Comparison of ENCODE assay signal across 26 mouse cellular contexts in the genomic region with DNA sequence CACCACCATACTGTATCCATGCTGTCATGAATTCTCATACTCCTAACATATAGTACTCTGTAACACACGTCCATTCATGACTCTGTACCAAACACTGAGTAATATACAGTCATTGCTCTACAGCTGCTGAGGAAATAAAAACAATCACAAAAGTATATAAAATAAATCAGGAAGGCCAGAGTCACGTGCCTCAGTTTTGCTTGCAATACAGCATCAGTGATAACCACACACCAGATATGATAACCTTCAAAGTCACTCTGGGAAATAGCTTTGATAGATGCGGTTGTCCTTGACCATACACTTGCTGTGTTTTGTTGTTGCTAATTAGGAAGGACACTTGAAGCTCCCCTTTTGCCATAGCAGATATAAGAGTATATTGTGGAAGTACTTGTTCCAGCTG. TPM values are rescaled to one million over a fixed set of nuclear protein-coding genes. Genes with fewer than 3 reads are reported as not detected.
"Had no signal": no experiment of that assay in that cellular context is flagged by ENCODE, and none has a peak within 500 bp of the region (broad histone marks: within the 10 kb centered on the region; RNA-seq: fewer than 3 reads in every experiment).

No protein-coding gene starts in this region.

RNA-seq across cellular contexts. Expression of gene Gm7361, which starts 9.2 kb away (rescaled TPM):
- total RNA-seq: heart, postnatal 10 days; heart, postnatal 14 days; heart, postnatal 25 days; heart, postnatal 36 days; heart, postnatal 4 days; hematopoietic stem cell, adult 5-6 weeks; left cerebral cortex, adult 18-20 months had no signal
- polyA plus RNA-seq: heart, embryonic 11.5 days; heart, embryonic 12.5 days; heart, embryonic 13.5 days; heart, embryonic 14.5 days; heart, embryonic 15.5 days; heart, embryonic 16.5 days; heart, postnatal 0 days; hindbrain, embryonic 10.5 days; hindbrain, embryonic 11.5 days; inflammation-experienced regulatory T-cells, adult 6 months; intestine, embryonic 15.5 days; intestine, embryonic 16.5 days; intestine, postnatal 0 days; kidney, adult 2 months; kidney, embryonic 14.5 days; kidney, embryonic 15.5 days; kidney, embryonic 16.5 days; kidney, postnatal 0 days; large intestine, adult 2 months had no signal
